Mouse (Mus musculus) embryonic facial prominence, embryonic 11.5 days (tissue): ENCODE measurements around the gene Veph1. TPM values are rescaled to one million over a fixed set of nuclear protein-coding genes. Genes with fewer than 3 reads are reported as not detected.
A peak's percentile ranks its signal among the peaks of the same experiment; 100 is the strongest.

Source experiments
- ATAC-seq: fragments of 200-750 bp; cut with Nextera tagmentation; replicated peaks from 2 replicates; pipeline ENCODE4 v1.8.0; 2017; ENCODE audit warnings: low read depth; ENCODE audit not compliant: insufficient number of reproducible peaks, low FRiP score, low TSS enrichment
- DNase-seq: peaks from one replicate; pipeline ENCODE4 v3.0.0-alpha.2; 2015; ENCODE audit warnings: low spot score
- H3K27ac ChIP-seq: fragments of 300-500 bp; sonication (generic); replicated peaks from 2 replicates; pipeline ENCODE4 v1.5.1; 2014; ENCODE audit warnings: mild to moderate bottlenecking, low read depth, low read length, control low read depth
- H3K27me3 ChIP-seq: fragments of 300-500 bp; sonication (generic); 2 replicates; pipeline ENCODE4 v1.6.1; 2014; ENCODE audit warnings: mild to moderate bottlenecking, low read length, moderate library complexity, mixed read lengths; ENCODE audit not compliant: control insufficient read depth, insufficient read depth
- H3K36me3 ChIP-seq: fragments of 300-500 bp; sonication (generic); replicated peaks from 2 replicates; pipeline ENCODE4 v1.6.1; 2014; ENCODE audit warnings: low read depth, mild to moderate bottlenecking, low read length, moderate library complexity, mixed read lengths; ENCODE audit not compliant: control insufficient read depth, insufficient read depth
- H3K4me1 ChIP-seq: fragments of 300-500 bp; sonication (generic); 2 replicates; pipeline ENCODE4 v1.6.1; 2014; ENCODE audit warnings: low read length, mixed read lengths; ENCODE audit not compliant: control insufficient read depth, insufficient read depth
- H3K4me2 ChIP-seq: fragments of 300-500 bp; sonication (generic); 2 replicates; pipeline ENCODE4 v1.6.1; 2014; ENCODE audit warnings: low read depth, mild to moderate bottlenecking, control low read depth, low read length, moderate library complexity
- H3K4me3 ChIP-seq: fragments of 300-500 bp; sonication (generic); 2 replicates; pipeline ENCODE4 v1.5.1; 2014; ENCODE audit warnings: low read depth, low read length, control low read depth
- H3K9ac ChIP-seq: fragments of 300-500 bp; sonication (generic); replicated peaks from 2 replicates; pipeline ENCODE4 v1.6.1; 2014; ENCODE audit warnings: mild to moderate bottlenecking, control low read depth, low read length
- H3K9me3 ChIP-seq: fragments of 300-500 bp; sonication (generic); replicated peaks from 2 replicates; pipeline ENCODE4 v1.6.1; 2016; ENCODE audit warnings: mild to moderate bottlenecking, low read length, inconsistent platforms, mixed read lengths; ENCODE audit not compliant: control insufficient read depth
- WGBS: fragments of 180-500 bp; shearing (Covaris S2); extraction: QIAGEN DNeasy Blood & Tissue Kit; methylation state at CpG from one replicate; pipeline ENCODE4 v1.1.7; 2014; 5-methylcytosine and 5-hydroxymethylcytosine counted together
- polyA plus RNA-seq: library from polyadenylated mRNA; unstranded; fragments of >200 nt; fragmentation: Nextera tagmentation; extraction: Ambion mirVana; gene quantifications from 2 replicates; pipeline ENCODE4 v1.2.1, GENCODE M21; 2014

The Veph1 gene
- polyA plus RNA-seq, 1 experiment from 2014 or later, result 5.5 TPM

DNA sequence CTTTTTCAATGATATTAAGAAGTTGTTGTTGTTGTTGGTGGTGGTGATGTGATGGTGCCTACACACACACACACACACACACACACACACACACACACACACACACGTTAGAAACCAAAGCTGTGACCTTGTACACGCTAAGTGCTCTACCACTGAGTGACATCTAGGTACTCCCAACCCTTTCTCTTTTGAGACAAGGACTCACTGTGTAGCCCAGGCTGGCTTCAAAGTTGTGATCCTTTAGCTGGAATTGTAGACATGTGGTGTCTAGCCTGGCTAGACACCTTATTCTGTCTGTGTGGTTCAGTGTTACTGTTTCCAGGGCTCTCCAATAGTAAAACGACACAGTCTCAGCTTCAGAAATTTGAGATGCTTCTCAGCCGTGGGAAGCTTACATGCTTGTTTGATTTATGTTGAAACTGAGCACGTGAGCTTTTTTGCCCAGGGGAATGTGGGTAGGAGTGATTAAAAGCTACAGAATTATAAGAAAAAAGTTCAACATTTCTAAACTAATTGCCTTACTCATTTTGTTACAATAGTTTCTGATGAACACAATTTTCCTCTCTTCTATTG lies 272.3 kb downstream of the Veph1 start:
- DNase-seq (peak; percentile 78), ATAC-seq (peak; percentile 52; the same call in 1 of the 2 replicates)
- Histone ChIP-seq H3K4me3 (no peak overlapping the region), H3K9me3 (no peaks in the 10 kb centered on the region), H3K36me3 (no peaks in the 10 kb centered on the region), H3K27ac (no peak overlapping the region), H3K9ac (no peak overlapping the region), H3K27me3 (no peaks in the 10 kb centered on the region), H3K4me2 (no peak overlapping the region), H3K4me1 (no peaks in the 10 kb centered on the region)
- 41% methylated on average over 5 of the region's 5 CpGs for WGBS

DNA sequence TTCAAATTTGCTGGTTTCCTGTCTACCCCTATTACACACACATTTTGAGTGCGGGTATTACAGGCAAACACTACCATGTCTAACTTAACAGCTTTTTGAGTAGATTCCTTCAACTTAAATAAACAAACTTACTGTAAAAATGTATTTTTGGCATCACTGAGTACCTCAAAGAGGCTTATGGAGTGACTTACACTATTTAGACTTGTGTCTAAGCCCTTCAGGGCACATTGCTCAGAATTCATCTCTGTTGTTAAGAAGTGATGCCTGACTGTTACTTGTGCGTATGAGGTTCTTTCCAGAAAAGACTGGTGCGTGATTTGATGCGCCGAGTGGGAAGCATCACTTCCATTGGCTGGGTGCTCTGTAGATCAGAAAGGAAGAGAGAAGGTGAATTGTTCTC lies 277.5 kb downstream of the Veph1 start:
- ATAC-seq, result no peak
- no peak overlapping the region for H3K4me3 ChIP-seq
- H3K9me3 ChIP-seq, result no peaks in the 10 kb centered on the region
- H3K4me2 ChIP-seq, result no peak overlapping the region
- no peak overlapping the region for H3K9ac ChIP-seq
- H3K27me3 ChIP-seq, result no peaks in the 10 kb centered on the region
- H3K36me3 ChIP-seq, result no peaks in the 10 kb centered on the region
- no peaks in the 10 kb centered on the region for H3K4me1 ChIP-seq
- H3K27ac ChIP-seq, result no peak overlapping the region
- no peak for DNase-seq
- 90% methylated on average over 5 of the region's 5 CpGs for WGBS

DNA sequence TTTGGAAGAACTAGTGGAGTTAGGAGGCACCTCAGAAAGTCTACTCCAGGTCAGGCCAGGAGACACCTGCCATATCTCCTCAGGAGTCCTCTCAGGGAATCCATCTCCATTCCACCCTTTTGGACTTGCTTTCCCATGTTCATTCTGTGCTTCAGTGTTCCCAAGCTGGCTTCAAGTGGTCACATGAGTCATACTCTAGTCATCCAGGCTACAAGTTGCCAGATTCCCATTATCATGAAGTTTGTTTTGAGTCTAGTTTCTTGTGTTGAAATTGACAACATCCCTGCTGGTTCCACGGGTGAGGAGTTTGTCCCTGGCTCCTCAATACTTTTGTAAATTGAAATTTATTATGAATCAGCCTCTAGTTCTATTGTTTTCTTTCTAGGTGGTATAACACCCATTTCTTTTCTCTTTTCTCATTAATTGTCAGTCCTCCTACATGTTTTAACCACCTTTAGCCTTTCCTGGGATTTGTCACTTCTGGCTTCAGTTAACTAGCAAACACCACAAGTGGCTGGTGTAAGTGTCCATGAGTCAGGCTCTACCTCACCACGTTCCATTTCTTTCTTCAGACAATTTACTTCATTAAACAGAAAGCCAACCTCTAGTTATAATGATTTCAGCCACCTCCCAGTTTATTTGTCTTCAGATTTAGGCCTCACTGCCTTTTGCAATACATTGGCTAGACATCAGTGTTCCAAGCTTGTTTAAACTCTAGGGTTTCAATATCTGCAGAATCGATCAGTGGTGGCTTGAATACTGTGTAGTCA lies 288.8 kb downstream of the Veph1 start:
- Histone ChIP-seq H3K9ac (no peak overlapping the region), H3K4me3 (no peak overlapping the region), H3K9me3 (no peaks in the 10 kb centered on the region), H3K4me1 (no peaks in the 10 kb centered on the region), H3K27me3 (no peaks in the 10 kb centered on the region), H3K27ac (no peak overlapping the region), H3K4me2 (no peak overlapping the region), H3K36me3 (no peaks in the 10 kb centered on the region)
- no peak for DNase-seq
- no peak for ATAC-seq
- WGBS, result 82% methylated on average over 3 of the region's 3 CpGs

DNA sequence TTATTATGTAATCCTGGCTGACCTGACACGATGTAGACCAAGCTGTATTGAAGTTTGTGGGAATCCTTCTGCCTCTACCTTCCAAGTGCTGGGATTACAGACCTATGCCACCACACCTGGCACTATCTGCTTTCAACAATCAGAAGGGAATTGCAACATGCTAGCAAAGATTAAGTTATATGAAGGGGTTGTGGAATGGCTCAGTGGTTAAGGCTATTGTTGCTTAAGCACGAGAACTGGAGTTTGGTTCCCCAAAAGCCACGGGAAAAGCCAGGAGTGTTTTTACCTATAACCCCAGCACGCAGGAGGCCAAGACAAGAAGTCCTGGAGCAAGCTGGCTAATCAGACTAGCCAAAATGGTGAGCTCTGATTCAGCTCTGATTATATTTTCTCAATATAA lies 291.6 kb downstream of the Veph1 start:
- no peak for ATAC-seq
- H3K27me3 ChIP-seq, result no peaks in the 10 kb centered on the region
- WGBS, result 77% methylated on average over 4 of the region's 4 CpGs
- no peak overlapping the region for H3K27ac ChIP-seq
- no peak for DNase-seq
- H3K4me3 ChIP-seq, result no peak overlapping the region
- no peak overlapping the region for H3K4me2 ChIP-seq
- H3K4me1 ChIP-seq, result no peaks in the 10 kb centered on the region
- H3K36me3 ChIP-seq, result no peaks in the 10 kb centered on the region
- H3K9me3 ChIP-seq, result no peaks in the 10 kb centered on the region
- no peak overlapping the region for H3K9ac ChIP-seq

DNA sequence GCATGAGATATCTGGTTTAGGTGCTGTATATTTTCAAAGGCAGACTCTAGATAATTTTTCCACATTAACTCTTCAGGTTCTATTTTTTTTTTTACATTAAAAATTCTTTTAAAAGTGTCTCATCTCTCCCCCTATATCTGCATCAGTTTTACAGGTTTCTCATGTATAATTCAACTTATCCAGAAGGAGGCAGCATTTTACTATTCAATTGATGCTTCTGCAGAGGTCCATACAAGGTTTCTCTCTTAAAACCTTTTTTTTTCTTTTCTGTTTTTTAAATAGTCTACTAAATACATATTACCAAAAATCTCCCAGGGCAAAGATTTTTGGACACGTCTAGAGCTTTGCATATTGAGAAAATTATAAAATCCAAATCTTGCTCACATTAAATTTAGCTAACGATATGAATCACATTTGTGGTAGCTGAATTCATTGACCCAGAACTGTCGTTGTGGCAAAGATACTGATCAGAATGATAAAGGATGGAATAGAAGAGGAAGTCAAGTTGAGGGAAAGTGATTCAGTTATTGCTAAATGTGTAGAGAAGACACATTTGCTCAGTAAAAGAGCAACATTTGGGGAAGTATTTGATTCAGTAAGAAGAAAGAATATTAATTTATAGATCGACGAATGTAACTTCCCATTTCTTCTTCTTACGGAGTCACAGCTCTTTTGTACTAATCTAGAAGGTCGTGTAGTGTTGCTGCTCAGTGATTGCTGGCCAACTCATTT lies 292.3 kb downstream of the Veph1 start:
- H3K27me3 ChIP-seq, result no peaks in the 10 kb centered on the region
- no peak overlapping the region for H3K4me2 ChIP-seq
- ATAC-seq (no peak), DNase-seq (peak; percentile 61)
- H3K9ac ChIP-seq, result no peak overlapping the region
- no peak overlapping the region for H3K27ac ChIP-seq
- H3K36me3 ChIP-seq, result no peaks in the 10 kb centered on the region
- no peaks in the 10 kb centered on the region for H3K4me1 ChIP-seq
- 73% methylated on average over 7 of the region's 7 CpGs for WGBS
- H3K9me3 ChIP-seq, result no peaks in the 10 kb centered on the region
- H3K4me3 ChIP-seq, result no peak overlapping the region

Other genes starting within 250 kb of the Veph1 start
- gene Ptx3, start 76.9 kb downstream of the Veph1 start, polyA plus RNA-seq, result 29.2 and 31.9 TPM in 2 replicates